Mouse (Mus musculus): Measurements from ENCODE around the gene Olfr554.
"Not testable (repeated sequence)": the region's sequence is repeated elsewhere in the genome, so short reads cannot be mapped to it uniquely, and the experiment has no call there.

Olfr554 gene

DNA sequence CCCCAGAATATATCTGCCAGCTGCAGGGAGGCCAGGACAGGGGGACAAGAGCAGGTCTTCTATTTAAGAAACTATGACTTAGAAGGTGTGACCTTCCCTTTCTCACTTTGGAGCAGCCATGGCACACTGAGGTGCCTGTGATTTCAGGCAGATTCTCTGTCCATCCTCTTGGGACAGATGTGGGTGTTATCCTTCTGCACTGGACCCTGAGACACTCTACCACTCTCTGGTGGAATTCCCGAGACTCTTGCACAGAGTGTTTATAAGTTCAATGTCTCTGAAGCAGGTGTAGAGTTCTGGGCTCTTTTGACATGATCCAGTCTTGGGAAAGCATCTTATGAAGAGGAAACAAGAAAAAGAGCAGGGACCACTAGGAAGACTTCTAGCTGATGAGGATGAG is at the start of gene Olfr554:
Gene Olfr554, plus strand, starts transcription at position 301 of the 400 bp plus-strand sequence.
- DNase-seq = no peak

DNA sequence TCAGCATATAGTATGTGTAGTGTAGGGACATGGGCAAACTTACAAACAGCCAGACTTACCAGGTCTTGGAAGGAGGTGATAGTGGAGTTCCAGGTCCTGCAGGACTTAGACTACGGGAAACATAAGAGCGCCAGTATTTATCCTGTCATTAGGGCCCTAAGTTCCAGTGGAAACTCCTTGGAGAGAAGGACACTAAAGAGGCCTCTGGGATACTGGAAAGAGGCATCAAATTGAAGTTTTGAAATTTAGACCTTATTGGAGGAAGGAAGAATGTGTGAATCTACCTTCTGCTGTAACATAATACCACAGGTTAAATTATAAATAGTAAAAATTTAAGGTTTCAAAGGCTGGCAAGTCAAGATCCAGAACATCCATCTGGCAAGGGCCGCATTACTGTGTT is 46.4 kb upstream of the Olfr554 start, which contains the start of gene Olfr551:
Gene Olfr551, minus strand, starts transcription at position 101 of the 400 bp plus-strand sequence.
- no peak for DNase-seq

DNA sequence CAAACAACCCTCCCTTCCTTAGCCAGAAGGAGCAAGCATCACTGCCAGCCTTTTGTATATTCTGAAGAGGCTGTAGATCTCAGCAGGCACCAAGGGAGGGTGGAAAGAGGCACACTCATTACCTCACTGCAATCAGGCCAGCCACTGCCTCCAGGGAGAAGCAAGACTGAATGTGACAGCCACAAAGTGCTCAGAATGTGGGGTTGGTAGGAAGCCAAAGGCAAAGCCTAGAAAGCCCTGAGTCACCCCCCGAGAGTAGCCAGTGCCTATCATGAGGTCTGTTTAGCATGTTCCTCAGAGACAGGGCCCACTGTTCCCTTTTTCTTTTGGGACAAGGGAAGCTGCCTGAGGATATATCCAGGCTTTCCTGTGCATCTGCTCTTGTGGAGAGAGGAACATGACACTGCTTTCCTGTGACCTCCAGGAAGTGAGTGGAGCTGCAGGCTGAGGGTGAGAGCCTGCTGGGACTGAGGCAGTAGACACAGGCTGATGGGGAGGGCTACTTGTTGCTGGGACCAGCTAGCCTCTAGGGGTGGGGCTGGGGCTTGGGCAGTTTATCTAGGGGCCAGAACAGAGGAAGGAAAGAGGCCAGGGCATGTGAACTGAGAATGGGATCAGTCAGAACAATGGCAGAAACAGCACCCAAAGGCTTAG is 40.7 kb upstream of the Olfr554 start, which contains the start of gene Olfr552:
Gene Olfr552, plus strand, starts transcription at position 393 of the 654 bp plus-strand sequence.
- DNase-seq = no peak

DNA sequence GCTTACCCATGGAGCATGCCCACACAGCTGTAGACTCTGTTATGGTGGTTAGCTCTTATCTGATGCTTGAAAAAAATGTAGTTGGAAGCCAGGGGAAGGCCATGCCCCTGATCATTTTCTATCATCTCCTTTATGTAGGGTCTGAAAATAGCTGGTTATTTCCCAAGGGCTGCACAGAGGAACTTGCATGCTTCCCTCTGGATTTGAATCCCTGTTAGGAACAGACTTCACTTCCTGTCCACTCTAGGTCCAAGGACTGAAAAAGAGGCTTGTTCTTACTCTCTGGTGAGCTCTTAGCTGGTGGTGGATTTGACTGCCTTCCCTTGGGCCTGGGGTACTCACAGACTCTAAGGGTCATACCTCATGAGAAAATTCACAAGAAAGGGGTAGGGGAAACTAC is 20.1 kb upstream of the Olfr554 start, which contains the start of gene Olfr553:
Gene Olfr553, minus strand, starts transcription at position 101 of the 400 bp plus-strand sequence.
- no peak for DNase-seq

DNA sequence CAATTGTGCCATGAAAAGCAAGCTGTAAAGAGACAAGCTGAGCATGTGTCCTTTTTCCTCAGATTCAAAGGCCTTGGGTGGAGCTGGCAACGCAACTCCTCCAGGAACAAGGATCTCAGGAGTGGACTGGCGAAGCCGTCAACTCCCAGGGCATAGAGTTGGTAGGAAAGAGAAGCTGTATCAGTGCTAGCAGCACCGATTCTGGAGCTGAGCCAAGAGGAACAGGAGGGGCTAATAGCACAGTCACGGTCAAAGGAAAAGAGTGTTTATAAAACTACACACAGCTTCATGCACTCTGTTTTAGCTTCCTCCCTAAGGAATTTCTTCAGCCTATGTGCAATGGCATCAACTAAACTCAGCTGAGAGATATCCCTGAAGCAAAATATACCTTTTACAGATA is 18.6 kb upstream of the Olfr554 start:
- DNase-seq = peak in 1 of 2 experiments; percentile 30

DNA sequence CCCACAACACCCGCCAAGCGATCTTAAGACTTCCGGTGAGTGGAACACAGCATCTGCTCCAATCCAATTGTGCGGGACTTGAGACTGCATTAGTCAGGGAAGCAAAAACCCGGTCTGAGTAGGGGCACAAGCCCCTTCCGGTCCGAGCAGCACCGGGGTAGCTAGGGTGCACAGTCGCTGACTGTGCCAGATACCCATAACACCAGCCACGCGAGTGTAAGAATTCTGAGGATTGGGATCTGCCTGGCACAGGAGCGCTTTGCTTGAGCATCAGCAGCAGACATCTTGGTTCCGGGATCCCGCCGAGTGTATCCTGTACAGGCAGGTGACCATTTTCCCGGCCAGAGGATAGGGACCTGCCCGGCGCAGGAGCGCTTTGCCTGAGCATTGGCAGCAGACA is 17.9 kb upstream of the Olfr554 start:
- DNase-seq = peak; percentile 6 to 11

DNA sequence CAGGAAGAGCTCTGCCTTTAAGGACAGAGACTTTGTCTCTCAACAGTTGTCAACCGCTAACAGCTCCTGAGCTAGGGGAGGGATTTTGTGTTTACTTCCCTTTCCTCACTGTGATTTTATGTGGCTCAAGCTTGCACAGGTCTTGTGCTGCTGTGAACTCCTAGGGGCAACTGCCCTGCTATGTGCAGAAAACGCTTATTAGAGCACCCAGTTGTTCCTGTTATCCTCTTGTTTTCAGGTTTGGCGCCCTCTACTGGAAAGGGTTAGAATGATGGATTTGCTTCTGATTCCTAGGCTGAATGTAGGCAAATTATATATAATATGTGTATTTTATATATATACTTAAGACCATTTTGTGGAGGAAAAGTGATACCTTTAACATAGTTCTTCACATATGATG is 1.6 kb upstream of the Olfr554 start:
- DNase-seq = peak in 1 of 2 experiments; percentile 51

DNA sequence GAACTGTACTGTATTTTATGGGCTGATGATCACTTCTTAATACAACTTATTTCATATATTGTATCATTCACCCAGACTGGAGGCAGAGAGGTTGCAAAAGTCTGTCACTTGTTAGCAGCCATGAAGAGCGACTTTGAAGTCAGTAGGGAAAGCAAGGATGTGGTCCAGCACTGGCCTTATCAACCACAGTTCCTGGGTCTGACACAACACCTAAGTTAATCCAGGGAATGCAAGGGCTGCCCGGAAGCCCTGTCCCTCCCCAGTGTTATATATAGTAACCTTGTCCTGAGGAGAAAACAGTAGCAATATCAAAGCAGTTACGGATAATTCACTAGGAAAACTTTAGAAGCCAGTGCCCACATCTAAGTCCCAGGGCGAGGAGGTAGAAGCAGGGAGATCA is 6.7 kb downstream of the Olfr554 start:
- not testable (repeated sequence) for DNase-seq

DNA sequence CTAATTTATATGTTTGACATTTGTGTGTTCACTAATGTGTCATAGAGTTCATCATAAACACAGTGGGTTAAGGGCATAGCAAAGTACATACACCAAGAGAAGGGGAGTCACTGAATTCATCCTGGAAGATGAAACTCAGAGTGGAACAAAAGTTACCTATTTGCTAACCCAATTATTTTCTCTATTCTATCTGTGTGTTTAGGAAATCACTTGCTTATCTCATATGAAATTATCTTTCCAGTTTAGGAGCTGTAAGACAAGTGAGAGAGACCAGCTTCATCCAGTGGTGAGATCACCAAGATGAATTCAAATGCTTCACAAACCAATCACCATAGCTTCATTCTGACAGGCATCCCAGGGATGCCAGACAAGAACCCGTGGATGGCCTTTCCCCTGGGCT is 20.3 kb downstream of the Olfr554 start, which contains the start of gene Olfr555:
Gene Olfr555, plus strand, starts transcription at position 301 of the 400 bp plus-strand sequence.
- no peak for DNase-seq

- no peak for DNase-seq
Observed at GRCm38 (mm10) chr7:102664599-102664998, 26.4 kb downstream of the Olfr554 start, which contains the start of gene Olfr556. Gene Olfr556, plus strand, starts transcription at chr7:102664899.

DNA sequence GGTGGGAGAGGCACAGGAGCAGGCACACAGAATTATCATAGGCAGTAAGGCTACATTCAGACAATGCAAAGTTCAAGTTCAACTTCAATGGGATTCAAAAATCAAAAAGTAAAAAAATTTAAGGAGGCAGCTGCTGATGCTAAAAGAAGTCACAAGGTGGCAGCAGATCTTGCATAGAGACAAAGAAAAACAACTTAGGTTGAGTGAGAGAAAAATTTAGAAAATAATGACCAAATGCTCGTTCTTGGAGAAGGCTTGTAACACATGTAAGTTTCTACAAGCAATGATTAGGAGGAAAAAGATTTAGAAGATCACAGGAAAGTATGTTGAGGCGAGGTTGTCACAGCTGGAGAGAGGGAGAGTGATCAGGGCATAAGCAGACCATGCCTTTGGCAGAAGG is 27.1 kb downstream of the Olfr554 start:
- no peak for DNase-seq

GRCm38 (mm10) chr7:102676225-102676624 is 38.0 kb downstream of the Olfr554 start:
- DNase-seq = no peak

GRCm38 (mm10) chr7:102681916-102682315 is 43.7 kb downstream of the Olfr554 start:
- no peak for DNase-seq

DNA sequence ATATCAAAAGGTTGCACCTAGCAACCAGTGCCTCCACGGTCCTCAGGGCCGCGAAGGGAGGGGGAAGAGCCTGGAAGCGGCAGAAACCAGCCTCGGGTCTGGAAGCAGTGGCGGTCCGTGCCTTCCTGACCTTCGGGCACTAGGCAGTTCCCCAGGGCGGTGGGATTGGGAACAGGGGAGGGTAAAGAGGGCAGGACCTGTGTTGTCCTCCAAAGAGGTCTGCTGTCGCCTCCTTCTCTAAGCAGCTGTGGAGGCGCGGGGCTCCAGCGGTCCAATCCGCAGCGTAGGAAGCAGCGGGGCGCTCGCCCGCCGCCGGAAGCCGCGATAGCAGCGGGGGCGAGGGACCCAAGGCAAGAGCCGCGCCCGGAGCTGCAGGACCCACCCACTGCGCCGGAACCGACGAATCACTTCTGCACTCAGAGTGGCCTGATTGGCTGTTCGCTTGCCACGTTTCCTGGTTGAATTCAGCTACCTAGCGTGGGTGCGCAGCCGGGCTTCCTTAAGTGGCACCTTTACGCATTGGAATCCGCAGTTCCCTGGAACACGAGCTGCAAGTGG is 48.8 kb downstream of the Olfr554 start, which contains the start of gene Trim68:
Gene Trim68, minus strand, starts transcription at position 384 of the 558 bp plus-strand sequence.
- peak; percentile 74 to 87 for DNase-seq

Data from cerebellum, postnatal 25 days (tissue).